Mouse (Mus musculus) limb, embryonic 13.5 days (tissue): ENCODE measurements around the gene Pi4ka. TPM values are rescaled to one million over a fixed set of nuclear protein-coding genes. Genes with fewer than 3 reads are reported as not detected.

Experiments used
- ATAC-seq: fragments of 200-750 bp; cut with Nextera tagmentation; 2 replicates; pipeline ENCODE4 v1.8.0; 2017; ENCODE audit warnings: low read depth, moderate number of reproducible peaks, moderate TSS enrichment; ENCODE audit not compliant: low FRiP score
- H3K27ac ChIP-seq: fragments of 300-500 bp; sonication (generic); 2 replicates; pipeline ENCODE4 v1.5.1; 2015; ENCODE audit warnings: inconsistent platforms, mild to moderate bottlenecking, moderate library complexity
- H3K27me3 ChIP-seq: fragments of 300-500 bp; sonication (generic); 2 replicates; pipeline ENCODE4 v1.6.1; 2015; ENCODE audit warnings: mild to moderate bottlenecking, inconsistent platforms
- H3K36me3 ChIP-seq: fragments of 300-500 bp; sonication (generic); 2 replicates; pipeline ENCODE4 v1.6.1; 2015; ENCODE audit warnings: inconsistent platforms, mild to moderate bottlenecking, moderate library complexity
- H3K4me1 ChIP-seq: fragments of 300-500 bp; sonication (generic); 2 replicates; pipeline ENCODE4 v1.6.1; 2015; ENCODE audit warnings: inconsistent platforms
- H3K4me2 ChIP-seq: fragments of 300-500 bp; sonication (generic); replicated peaks from 2 replicates; pipeline ENCODE4 v1.6.1; 2015; ENCODE audit warnings: inconsistent platforms, mild to moderate bottlenecking, moderate library complexity
- H3K4me3 ChIP-seq: fragments of 300-500 bp; sonication (generic); 2 replicates; pipeline ENCODE4 v1.5.1; 2015; ENCODE audit warnings: moderate library complexity, mild to moderate bottlenecking, inconsistent platforms
- H3K9ac ChIP-seq: fragments of 300-500 bp; sonication (generic); 2 replicates; pipeline ENCODE4 v1.6.1; 2015; ENCODE audit warnings: mild to moderate bottlenecking, inconsistent platforms
- H3K9me3 ChIP-seq: fragments of 300-500 bp; sonication (generic); 2 replicates; pipeline ENCODE4 v1.6.1; 2016; ENCODE audit warnings: inconsistent platforms
- WGBS: fragments of 180-500 bp; shearing (Covaris S2); methylation state at CpG from one replicate; pipeline ENCODE4 v1.1.7; 2015; 5-methylcytosine and 5-hydroxymethylcytosine counted together
- polyA plus RNA-seq: library from polyadenylated mRNA; unstranded; fragments of >200 nt; fragmentation: Nextera tagmentation; extraction: Ambion mirVana; gene quantifications from 2 replicates; pipeline ENCODE4 v1.2.1, GENCODE M21; 2015

The Pi4ka gene
- polyA plus RNA-seq, 1 experiment from 2014 or later: 35.0 TPM

DNA sequence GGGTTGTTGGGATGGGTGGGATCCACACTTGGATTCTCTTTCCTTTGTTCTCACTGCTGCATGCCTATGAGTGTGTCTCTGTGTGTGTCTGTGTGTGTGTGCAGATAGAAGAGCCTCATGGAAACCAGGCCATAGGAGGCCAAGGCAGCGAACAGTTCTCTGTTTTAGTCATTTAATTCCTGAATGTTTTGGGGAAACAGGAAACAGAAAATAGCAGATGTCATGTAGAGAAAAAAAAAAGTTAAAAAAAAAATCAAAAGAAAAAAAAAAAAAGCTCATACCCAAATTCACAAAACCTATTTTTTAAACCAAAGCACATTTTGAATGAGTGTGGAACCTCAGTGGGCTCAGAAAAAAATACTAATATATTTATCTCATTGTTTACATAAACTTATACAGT lies 144.8 kb downstream of the Pi4ka start:
- no peaks in the 10 kb centered on the region for H3K27me3 ChIP-seq
- H3K4me1 ChIP-seq: 0 out of 2 replicates have a peak, but pooled peaks cover 3% of the 10 kb centered on the region
- no peak for ATAC-seq
- no peak overlapping the region for H3K27ac ChIP-seq
- H3K36me3 ChIP-seq: peaks cover 58% of the 10 kb centered on the region
- no peak overlapping the region for H3K9ac ChIP-seq
- no peak overlapping the region for H3K4me2 ChIP-seq
- no peak overlapping the region for H3K4me3 ChIP-seq
- no peaks in the 10 kb centered on the region for H3K9me3 ChIP-seq
- 78% methylated on average over 1 of the region's 1 CpGs for WGBS

DNA sequence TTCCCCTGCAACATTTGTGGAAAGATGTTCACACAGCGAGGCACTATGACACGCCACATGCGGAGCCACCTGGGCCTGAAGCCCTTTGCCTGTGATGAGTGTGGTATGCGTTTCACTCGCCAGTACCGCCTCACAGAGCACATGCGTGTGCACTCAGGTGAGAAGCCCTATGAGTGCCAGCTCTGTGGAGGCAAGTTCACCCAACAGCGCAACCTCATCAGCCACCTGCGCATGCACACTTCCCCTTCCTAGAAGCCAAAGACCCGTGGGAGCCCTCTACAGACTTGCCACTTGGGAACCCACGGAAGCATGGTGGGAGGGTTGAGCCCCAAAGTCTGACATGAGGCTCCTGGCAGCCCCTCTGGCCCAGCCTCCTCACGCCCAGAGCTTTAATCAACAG lies 147.2 kb downstream of the Pi4ka start:
- Histone ChIP-seq H3K9me3 (no peaks in the 10 kb centered on the region), H3K9ac (no peak overlapping the region), H3K4me2 (no peak overlapping the region), H3K4me3 (no peak overlapping the region), H3K27me3 (no peaks in the 10 kb centered on the region), H3K36me3 (peaks cover 71% of the 10 kb centered on the region), H3K27ac (no peak overlapping the region), H3K4me1 (peaks cover 13% of the 10 kb centered on the region)
- WGBS: 93% methylated on average over 12 of the region's 12 CpGs
- no peak for ATAC-seq

DNA sequence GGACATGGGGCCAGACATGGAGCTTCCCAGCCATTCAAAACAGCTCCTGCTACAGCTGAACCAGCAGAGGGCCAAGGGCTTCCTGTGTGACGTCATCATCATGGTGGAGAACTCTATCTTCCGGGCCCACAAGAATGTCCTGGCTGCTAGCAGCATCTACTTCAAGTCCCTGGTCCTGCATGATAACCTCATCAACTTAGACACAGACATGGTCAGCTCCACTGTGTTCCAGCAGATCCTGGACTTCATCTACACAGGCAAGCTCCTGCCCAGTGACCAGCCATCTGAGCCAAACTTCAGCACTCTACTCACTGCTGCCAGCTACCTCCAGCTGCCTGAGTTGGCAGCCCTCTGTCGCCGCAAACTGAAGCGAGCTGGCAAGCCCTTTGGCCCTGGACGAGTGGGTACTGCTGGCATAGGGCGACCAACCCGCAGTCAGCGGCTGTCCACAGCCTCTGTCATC lies 148.7 kb downstream of the Pi4ka start:
- H3K9ac ChIP-seq: no peak overlapping the region
- ATAC-seq: no peak
- H3K9me3 ChIP-seq: no peaks in the 10 kb centered on the region
- WGBS: 92% methylated on average over 9 of the region's 9 CpGs
- H3K4me2 ChIP-seq: no peak overlapping the region
- peaks cover 66% of the 10 kb centered on the region for H3K36me3 ChIP-seq
- no peak overlapping the region for H3K27ac ChIP-seq
- peaks cover 29% of the 10 kb centered on the region for H3K4me1 ChIP-seq
- no peak overlapping the region for H3K4me3 ChIP-seq
- no peaks in the 10 kb centered on the region for H3K27me3 ChIP-seq

DNA sequence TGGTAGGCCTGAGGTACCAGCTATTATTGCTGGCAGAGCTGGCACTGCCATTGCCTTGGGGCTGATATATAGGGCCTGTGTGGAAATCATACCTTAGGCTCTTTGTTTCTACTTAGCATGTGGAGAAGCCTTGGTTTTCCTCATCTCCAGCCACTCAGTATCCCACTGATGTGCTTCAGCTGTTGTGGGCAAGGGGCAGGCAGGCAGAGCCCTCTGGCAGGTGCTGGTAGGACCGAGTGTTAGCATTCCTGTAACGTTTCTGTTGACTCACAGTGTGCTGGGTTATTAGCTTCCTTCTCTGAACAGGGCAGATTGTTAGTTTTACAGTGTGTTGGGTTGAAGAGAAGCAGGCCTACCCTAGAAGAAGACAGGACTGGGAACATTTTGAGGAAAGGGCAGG lies 150.8 kb downstream of the Pi4ka start:
- no peak overlapping the region for H3K4me3 ChIP-seq
- peaks cover 49% of the 10 kb centered on the region for H3K4me1 ChIP-seq
- peaks cover 49% of the 10 kb centered on the region for H3K36me3 ChIP-seq
- H3K9ac ChIP-seq: no peak overlapping the region
- no peaks in the 10 kb centered on the region for H3K27me3 ChIP-seq
- WGBS: 38% methylated on average over 2 of the region's 2 CpGs
- ATAC-seq: no peak
- H3K4me2 ChIP-seq: no peak overlapping the region
- H3K27ac ChIP-seq: peak overlapping the region; percentile 10; the same call in 1 of the 2 replicates
- H3K9me3 ChIP-seq: no peaks in the 10 kb centered on the region

GRCm38 (mm10) chr16:17254005-17254597 lies 152.0 kb downstream of the Pi4ka start:
- no peaks in the 10 kb centered on the region for H3K9me3 ChIP-seq
- peaks cover 55% of the 10 kb centered on the region for H3K4me1 ChIP-seq
- H3K27me3 ChIP-seq: no peaks in the 10 kb centered on the region
- H3K4me2 ChIP-seq: no peak overlapping the region
- H3K27ac ChIP-seq: no peak overlapping the region
- H3K9ac ChIP-seq: no peak overlapping the region
- peaks cover 38% of the 10 kb centered on the region for H3K36me3 ChIP-seq
- ATAC-seq: no peak
- H3K4me3 ChIP-seq: no peak overlapping the region
- WGBS: 39% methylated on average over 4 of the region's 4 CpGs

GRCm38 (mm10) chr16:17252841-17253240 lies 153.3 kb downstream of the Pi4ka start:
- H3K36me3 ChIP-seq: peaks cover 25% of the 10 kb centered on the region
- H3K4me3 ChIP-seq: no peak overlapping the region
- 55% methylated on average over 7 of the region's 7 CpGs for WGBS
- peak overlapping the region; percentile 39; the same call in 1 of the 2 replicates for H3K9ac ChIP-seq
- ATAC-seq: no peak
- H3K4me2 ChIP-seq: no peak overlapping the region
- peaks cover 56% of the 10 kb centered on the region for H3K4me1 ChIP-seq
- peak overlapping the region; percentile 22; the same call in 1 of the 2 replicates for H3K27ac ChIP-seq
- H3K27me3 ChIP-seq: no peaks in the 10 kb centered on the region
- no peaks in the 10 kb centered on the region for H3K9me3 ChIP-seq

GRCm38 (mm10) chr16:17252086-17252726 lies 153.9 kb downstream of the Pi4ka start:
- no peak overlapping the region for H3K9ac ChIP-seq
- H3K4me1 ChIP-seq: peaks cover 63% of the 10 kb centered on the region
- H3K4me3 ChIP-seq: no peak overlapping the region
- WGBS: 71% methylated on average over 3 of the region's 3 CpGs
- ATAC-seq: peak; percentile 17; the same call in 1 of the 2 replicates
- no peaks in the 10 kb centered on the region for H3K27me3 ChIP-seq
- no peaks in the 10 kb centered on the region for H3K9me3 ChIP-seq
- peak overlapping the region; percentile 22; the same call in 1 of the 2 replicates for H3K27ac ChIP-seq
- peaks cover 19% of the 10 kb centered on the region for H3K36me3 ChIP-seq
- H3K4me2 ChIP-seq: no peak overlapping the region

DNA sequence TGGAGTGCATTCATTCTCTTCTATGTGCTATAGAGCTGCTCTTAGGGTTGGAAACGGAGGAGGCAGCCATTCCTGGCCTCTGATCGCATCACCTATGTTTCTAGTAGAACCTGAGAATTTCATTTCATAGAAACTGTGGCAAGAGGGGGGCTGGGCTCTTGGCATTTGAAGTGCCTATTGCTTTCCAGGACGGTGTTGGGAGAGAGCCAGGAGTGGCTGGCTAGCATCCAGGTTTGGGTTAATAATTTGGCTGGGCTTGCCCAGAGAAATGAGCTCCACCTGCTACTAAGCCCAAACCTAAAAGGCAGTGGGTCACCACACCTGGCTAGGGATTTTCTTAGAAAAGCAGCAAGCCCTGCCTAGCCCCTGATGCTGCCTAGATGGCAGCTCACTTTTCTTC lies 154.6 kb downstream of the Pi4ka start:
- 37% methylated on average over 3 of the region's 3 CpGs for WGBS
- Histone ChIP-seq H3K36me3 (peaks cover 14% of the 10 kb centered on the region), H3K4me3 (no peak overlapping the region), H3K4me1 (peaks cover 66% of the 10 kb centered on the region), H3K27me3 (no peaks in the 10 kb centered on the region), H3K27ac (peak overlapping the region; percentile 48; the same call in 1 of the 2 replicates), H3K9ac (no peak overlapping the region), H3K9me3 (no peaks in the 10 kb centered on the region), H3K4me2 (no peak overlapping the region)
- peak; percentile 38; the same call in 1 of the 2 replicates for ATAC-seq

GRCm38 (mm10) chr16:17249135-17249534 lies 157.0 kb downstream of the Pi4ka start:
- 65% methylated on average over 6 of the region's 6 CpGs for WGBS
- Histone ChIP-seq H3K9ac (no peak overlapping the region), H3K4me2 (no peak overlapping the region), H3K27me3 (no peaks in the 10 kb centered on the region), H3K4me3 (no peak overlapping the region), H3K4me1 (peaks cover 58% of the 10 kb centered on the region), H3K36me3 (no peaks in the 10 kb centered on the region), H3K9me3 (no peaks in the 10 kb centered on the region), H3K27ac (no peak overlapping the region)
- ATAC-seq: no peak

DNA sequence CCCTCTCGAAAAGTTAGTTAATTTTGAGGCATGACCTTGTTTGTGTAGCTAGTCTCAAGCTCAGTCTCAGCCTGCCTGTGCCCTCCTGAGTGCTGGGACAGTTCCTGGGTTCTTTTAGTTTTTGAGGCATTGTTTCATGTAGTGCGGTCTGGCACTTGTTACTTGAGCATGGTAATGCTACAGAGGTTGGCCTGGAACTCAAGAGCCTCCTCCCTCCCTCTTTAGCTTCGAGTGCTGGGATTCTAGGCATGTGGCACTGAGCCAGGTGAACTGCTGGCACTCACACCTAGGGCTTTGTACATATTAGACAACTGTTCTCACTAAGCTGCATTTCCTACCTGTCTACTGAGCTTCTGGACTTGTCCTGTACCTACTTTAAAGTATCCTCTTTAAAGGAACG lies 158.4 kb downstream of the Pi4ka start:
- Histone ChIP-seq H3K4me1 (peaks cover 52% of the 10 kb centered on the region), H3K36me3 (no peaks in the 10 kb centered on the region), H3K27me3 (no peaks in the 10 kb centered on the region), H3K27ac (no peak overlapping the region), H3K4me2 (no peak overlapping the region), H3K9me3 (no peaks in the 10 kb centered on the region), H3K9ac (no peak overlapping the region), H3K4me3 (no peak overlapping the region)
- no peak for ATAC-seq
- WGBS: 60% methylated on average over 4 of the region's 4 CpGs

DNA sequence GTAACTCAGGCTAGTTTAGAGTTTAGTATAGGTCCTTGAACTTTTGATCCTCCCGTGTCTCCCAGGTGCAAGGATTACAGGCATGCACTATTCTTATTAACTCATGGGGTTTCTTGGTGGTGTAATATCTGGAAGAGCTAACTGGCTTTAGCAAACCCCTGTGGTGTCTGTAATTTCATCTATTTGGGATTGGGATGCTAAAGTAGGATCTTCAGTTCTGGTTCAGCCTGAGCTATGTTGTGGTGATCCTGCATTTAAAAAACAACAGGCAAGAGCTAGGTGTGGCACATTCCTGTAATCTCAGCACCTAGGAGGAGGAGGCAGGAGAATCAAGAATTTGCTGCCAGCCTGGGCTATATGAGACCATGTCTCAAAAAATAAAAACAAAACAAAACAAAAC lies 161.1 kb downstream of the Pi4ka start:
- Histone ChIP-seq H3K27ac (no peak overlapping the region), H3K9me3 (no peaks in the 10 kb centered on the region), H3K27me3 (no peaks in the 10 kb centered on the region), H3K4me1 (peaks cover 34% of the 10 kb centered on the region), H3K36me3 (no peaks in the 10 kb centered on the region), H3K4me3 (no peak overlapping the region), H3K4me2 (no peak overlapping the region), H3K9ac (no peak overlapping the region)
- no peak for ATAC-seq
- 81% methylated on average over 1 of the region's 1 CpGs for WGBS

- 59% methylated on average over 1 of the region's 1 CpGs for WGBS
- no peaks in the 10 kb centered on the region for H3K9me3 ChIP-seq
- ATAC-seq: no peak
- no peaks in the 10 kb centered on the region for H3K27me3 ChIP-seq
- no peak overlapping the region for H3K27ac ChIP-seq
- peaks cover 38% of the 10 kb centered on the region for H3K4me1 ChIP-seq
- H3K36me3 ChIP-seq: no peaks in the 10 kb centered on the region
- H3K9ac ChIP-seq: no peak overlapping the region
- H3K4me3 ChIP-seq: no peak overlapping the region
- no peak overlapping the region for H3K4me2 ChIP-seq
Measured at GRCm38 (mm10) chr16:17243731-17244130, 162.4 kb downstream of the Pi4ka start.
